Mouse (Mus musculus): Measurements from ENCODE around the gene Rab8b. TPM values are rescaled to one million over a fixed set of nuclear protein-coding genes. Genes with fewer than 3 reads are reported as not detected.
A peak's percentile ranks its signal among the peaks of the same experiment; 100 is the strongest.

Rab8b gene
- polyA plus RNA-seq, 1 experiment from 2014 or later, result 30.6 TPM

DNA sequence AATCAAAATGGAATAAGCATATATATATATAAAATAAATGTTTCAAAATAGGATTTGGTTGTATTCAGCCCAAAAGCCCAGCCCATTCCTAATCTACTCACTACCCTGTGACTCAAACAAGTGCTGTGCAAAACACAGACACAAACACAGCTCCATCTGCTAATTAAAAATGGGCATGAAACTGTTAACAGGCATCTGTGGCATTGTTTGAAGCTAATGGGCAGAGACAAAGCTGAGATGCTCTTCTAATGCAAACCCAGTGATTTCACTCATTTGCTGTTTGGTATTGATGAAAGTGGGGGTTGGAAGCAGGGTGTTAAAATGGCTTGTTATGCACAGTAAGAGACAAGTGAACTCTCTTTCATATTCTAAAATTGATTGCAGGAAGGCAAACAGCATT lies 7.2 kb downstream of the Rab8b start:
- no peak for ATAC-seq (ENCODE audit: low read depth)
- H3K4me3 ChIP-seq (ENCODE audit: low read depth, low read length), result peak overlapping the region; percentile 48
- H3K4me2 ChIP-seq (ENCODE audit: low read depth, low read length), result peak overlapping the region; percentile 58
- H3K27ac ChIP-seq (ENCODE audit: low read length), result peak overlapping the region; percentile 68
- H3K9me3 ChIP-seq (replicated peaks; ENCODE audit: control insufficient read depth, low read length), result no peaks in the 10 kb centered on the region
- H3K27me3 ChIP-seq (ENCODE audit: control insufficient read depth, insufficient read depth, low read depth, low read length), result no peaks in the 10 kb centered on the region
- peaks cover 81% of the 10 kb centered on the region for H3K4me1 ChIP-seq (ENCODE audit: control insufficient read depth, low read depth, low read length)
- H3K9ac ChIP-seq (ENCODE audit: low read depth, low read length), result peak overlapping the region; percentile 36
- peaks cover 3% of the 10 kb centered on the region; the same call in 1 of the 2 replicates for H3K36me3 ChIP-seq (ENCODE audit: control insufficient read depth, insufficient read depth)

DNA sequence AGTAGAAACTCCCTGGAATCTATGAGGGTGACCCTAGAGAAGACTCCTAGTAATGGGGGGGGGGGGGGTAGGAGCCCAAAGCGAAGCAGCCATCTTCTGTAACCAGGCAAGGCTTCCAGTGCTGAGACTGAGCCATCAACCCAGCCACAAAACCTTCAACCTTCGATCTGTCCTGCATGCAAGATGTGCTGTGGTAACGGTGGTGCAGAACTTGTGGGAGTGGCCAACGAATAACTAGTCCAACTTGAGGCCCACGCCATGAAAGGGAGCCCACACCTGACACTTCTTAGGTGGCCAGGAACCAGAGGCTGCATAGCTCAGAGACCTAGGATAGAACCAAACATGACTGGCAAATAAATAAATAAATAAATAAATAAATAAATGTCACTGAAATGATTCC lies 8.8 kb downstream of the Rab8b start:
- 43% methylated on average over 5 of the region's 5 CpGs for WGBS (ENCODE audit: insufficient replicate concordance)
- H3K4me3 ChIP-seq (ENCODE audit: low read depth, low read length), result no peak overlapping the region
- H3K4me1 ChIP-seq (ENCODE audit: control insufficient read depth, low read depth, low read length), result peaks cover 72% of the 10 kb centered on the region
- no peak overlapping the region for H3K9ac ChIP-seq (ENCODE audit: low read depth, low read length)
- H3K27ac ChIP-seq (ENCODE audit: low read length), result 0 out of 2 replicates have a peak overlapping the region, but pooled peaks have one; percentile 21
- H3K27me3 ChIP-seq (ENCODE audit: control insufficient read depth, insufficient read depth, low read depth, low read length), result no peaks in the 10 kb centered on the region
- H3K36me3 ChIP-seq (ENCODE audit: control insufficient read depth, insufficient read depth), result peaks cover 3% of the 10 kb centered on the region; the same call in 1 of the 2 replicates
- no peak overlapping the region for H3K4me2 ChIP-seq (ENCODE audit: low read depth, low read length)
- ATAC-seq (ENCODE audit: low read depth), result no peak
- no peaks in the 10 kb centered on the region for H3K9me3 ChIP-seq (replicated peaks; ENCODE audit: control insufficient read depth, low read length)

- Histone ChIP-seq H3K4me1 (ENCODE audit: control insufficient read depth, low read depth, low read length) (peaks cover 65% of the 10 kb centered on the region), H3K9me3 (replicated peaks; ENCODE audit: control insufficient read depth, low read length) (no peaks in the 10 kb centered on the region), H3K4me2 (ENCODE audit: low read depth, low read length) (0 out of 2 replicates have a peak overlapping the region, but pooled peaks have one; percentile 9), H3K4me3 (ENCODE audit: low read depth, low read length) (no peak overlapping the region), H3K9ac (ENCODE audit: low read depth, low read length) (no peak overlapping the region), H3K27me3 (ENCODE audit: control insufficient read depth, insufficient read depth, low read depth, low read length) (no peaks in the 10 kb centered on the region), H3K27ac (ENCODE audit: low read length) (no peak overlapping the region), H3K36me3 (ENCODE audit: control insufficient read depth, insufficient read depth) (peaks cover 3% of the 10 kb centered on the region; the same call in 1 of the 2 replicates)
- 38% methylated on average over 7 of the region's 7 CpGs for WGBS (ENCODE audit: insufficient replicate concordance)
- ATAC-seq (ENCODE audit: low read depth), result no peak
Measured at GRCm38 (mm10) chr9:66909922-66910321, 9.6 kb downstream of the Rab8b start.

GRCm38 (mm10) chr9:66907746-66908397 lies 11.6 kb downstream of the Rab8b start:
- Histone ChIP-seq H3K9me3 (replicated peaks; ENCODE audit: control insufficient read depth, low read length) (no peaks in the 10 kb centered on the region), H3K27ac (ENCODE audit: low read length) (no peak overlapping the region; the same call in 1 of the 2 replicates), H3K4me1 (ENCODE audit: control insufficient read depth, low read depth, low read length) (peaks cover 48% of the 10 kb centered on the region), H3K36me3 (ENCODE audit: control insufficient read depth, insufficient read depth) (peaks cover 3% of the 10 kb centered on the region; the same call in 1 of the 2 replicates), H3K4me2 (ENCODE audit: low read depth, low read length) (no peak overlapping the region; the same call in 1 of the 2 replicates), H3K4me3 (ENCODE audit: low read depth, low read length) (no peak overlapping the region), H3K9ac (ENCODE audit: low read depth, low read length) (no peak overlapping the region), H3K27me3 (ENCODE audit: control insufficient read depth, insufficient read depth, low read depth, low read length) (no peaks in the 10 kb centered on the region)
- WGBS (ENCODE audit: insufficient replicate concordance), result 65% methylated on average over 5 of the region's 5 CpGs
- no peak for ATAC-seq (ENCODE audit: low read depth)

DNA sequence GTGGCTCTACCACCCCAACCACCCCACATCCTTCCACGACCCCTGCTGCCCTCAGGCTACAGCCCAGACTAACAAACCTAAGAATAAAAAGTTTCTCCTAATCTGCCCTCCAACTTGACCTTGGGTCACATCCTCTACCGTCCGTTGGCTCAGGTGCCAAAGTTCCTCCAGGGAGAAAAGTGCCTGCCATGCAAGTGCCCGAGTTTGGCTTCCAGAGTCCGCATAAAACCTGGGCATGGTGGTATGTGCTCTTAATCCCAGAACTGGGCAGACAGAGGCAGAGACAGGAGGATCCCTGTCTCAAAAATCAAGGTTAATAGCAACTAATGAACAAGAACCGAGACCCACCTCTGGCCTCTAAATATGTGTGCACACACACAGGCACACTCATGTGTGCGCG lies 12.4 kb downstream of the Rab8b start:
- Histone ChIP-seq H3K27ac (ENCODE audit: low read length) (no peak overlapping the region), H3K9me3 (replicated peaks; ENCODE audit: control insufficient read depth, low read length) (no peaks in the 10 kb centered on the region), H3K4me2 (ENCODE audit: low read depth, low read length) (no peak overlapping the region), H3K4me3 (ENCODE audit: low read depth, low read length) (no peak overlapping the region), H3K36me3 (ENCODE audit: control insufficient read depth, insufficient read depth) (no peaks in the 10 kb centered on the region; the same call in 1 of the 2 replicates), H3K9ac (ENCODE audit: low read depth, low read length) (no peak overlapping the region), H3K27me3 (ENCODE audit: control insufficient read depth, insufficient read depth, low read depth, low read length) (no peaks in the 10 kb centered on the region), H3K4me1 (ENCODE audit: control insufficient read depth, low read depth, low read length) (peaks cover 40% of the 10 kb centered on the region)
- 86% methylated on average over 8 of the region's 8 CpGs for WGBS (ENCODE audit: insufficient replicate concordance)
- no peak for ATAC-seq (ENCODE audit: low read depth)

GRCm38 (mm10) chr9:66905990-66906389 lies 13.5 kb downstream of the Rab8b start:
- Histone ChIP-seq H3K27ac (ENCODE audit: low read length) (no peak overlapping the region), H3K27me3 (ENCODE audit: control insufficient read depth, insufficient read depth, low read depth, low read length) (no peaks in the 10 kb centered on the region), H3K4me2 (ENCODE audit: low read depth, low read length) (no peak overlapping the region), H3K9ac (ENCODE audit: low read depth, low read length) (no peak overlapping the region), H3K4me3 (ENCODE audit: low read depth, low read length) (no peak overlapping the region), H3K36me3 (ENCODE audit: control insufficient read depth, insufficient read depth) (no peaks in the 10 kb centered on the region; the same call in 1 of the 2 replicates), H3K4me1 (ENCODE audit: control insufficient read depth, low read depth, low read length) (peaks cover 31% of the 10 kb centered on the region), H3K9me3 (replicated peaks; ENCODE audit: control insufficient read depth, low read length) (no peaks in the 10 kb centered on the region)
- no peak for ATAC-seq (ENCODE audit: low read depth)
- WGBS (ENCODE audit: insufficient replicate concordance), result 83% methylated on average over 9 of the region's 9 CpGs

DNA sequence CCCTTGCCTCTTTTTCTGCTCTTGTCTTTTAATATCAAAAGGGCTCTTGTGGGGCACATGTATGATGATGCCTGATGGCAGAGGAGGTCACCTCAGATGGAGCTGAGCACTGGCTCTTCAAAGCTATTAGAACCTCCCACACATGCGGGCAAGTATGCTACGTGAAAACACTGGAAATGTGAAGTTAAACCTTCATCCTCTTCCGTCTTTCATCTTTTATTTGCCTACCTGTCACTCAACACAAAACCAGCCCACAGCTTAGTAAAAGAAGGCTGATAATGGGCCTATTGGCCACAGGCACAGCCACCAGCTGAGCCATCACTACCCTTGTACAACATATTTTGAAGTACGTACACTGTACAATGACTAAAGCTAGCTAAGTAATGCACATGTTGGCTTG lies 20.0 kb downstream of the Rab8b start:
- no peak for ATAC-seq (ENCODE audit: low read depth)
- Histone ChIP-seq H3K4me2 (ENCODE audit: low read depth, low read length) (peak overlapping the region; percentile 11; the same call in 1 of the 2 replicates), H3K9ac (ENCODE audit: low read depth, low read length) (no peak overlapping the region), H3K36me3 (ENCODE audit: control insufficient read depth, insufficient read depth) (no peaks in the 10 kb centered on the region; the same call in 1 of the 2 replicates), H3K9me3 (replicated peaks; ENCODE audit: control insufficient read depth, low read length) (no peaks in the 10 kb centered on the region), H3K4me1 (ENCODE audit: control insufficient read depth, low read depth, low read length) (peaks cover 51% of the 10 kb centered on the region), H3K27ac (ENCODE audit: low read length) (peak overlapping the region; percentile 59), H3K4me3 (ENCODE audit: low read depth, low read length) (no peak overlapping the region), H3K27me3 (ENCODE audit: control insufficient read depth, insufficient read depth, low read depth, low read length) (no peaks in the 10 kb centered on the region)
- 74% methylated on average over 4 of the region's 4 CpGs for WGBS (ENCODE audit: insufficient replicate concordance)

DNA sequence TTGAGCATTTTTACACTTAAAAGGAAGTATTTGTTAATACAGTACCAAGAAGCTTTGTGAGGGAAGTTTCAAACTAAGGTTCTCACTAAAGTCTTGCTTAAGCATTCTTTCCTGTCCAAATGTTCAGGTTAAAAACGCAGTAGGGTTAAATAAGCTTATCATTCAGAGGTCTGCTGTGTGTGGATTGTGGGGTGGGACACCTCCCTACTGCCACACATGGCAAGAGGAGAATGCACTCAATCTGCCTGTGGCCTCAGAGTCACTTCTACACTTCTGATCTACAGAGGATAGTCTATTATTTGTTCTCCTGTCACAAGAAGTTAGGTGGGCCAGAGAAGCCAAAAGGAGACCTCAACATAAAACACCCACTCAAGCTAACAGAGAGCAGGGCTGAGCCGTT lies 20.4 kb downstream of the Rab8b start:
- Histone ChIP-seq H3K36me3 (ENCODE audit: control insufficient read depth, insufficient read depth) (no peaks in the 10 kb centered on the region; the same call in 1 of the 2 replicates), H3K4me1 (ENCODE audit: control insufficient read depth, low read depth, low read length) (peaks cover 54% of the 10 kb centered on the region), H3K27ac (ENCODE audit: low read length) (peak overlapping the region; percentile 59), H3K27me3 (ENCODE audit: control insufficient read depth, insufficient read depth, low read depth, low read length) (no peaks in the 10 kb centered on the region), H3K9ac (ENCODE audit: low read depth, low read length) (peak overlapping the region; percentile 25; the same call in 1 of the 2 replicates), H3K4me3 (ENCODE audit: low read depth, low read length) (no peak overlapping the region), H3K4me2 (ENCODE audit: low read depth, low read length) (peak overlapping the region; percentile 11; the same call in 1 of the 2 replicates), H3K9me3 (replicated peaks; ENCODE audit: control insufficient read depth, low read length) (no peaks in the 10 kb centered on the region)
- ATAC-seq (ENCODE audit: low read depth), result peak; percentile 48; the same call in 1 of the 2 replicates
- WGBS (ENCODE audit: insufficient replicate concordance), result 32% methylated on average over 2 of the region's 2 CpGs

- no peak overlapping the region for H3K4me2 ChIP-seq (ENCODE audit: low read depth, low read length)
- H3K4me1 ChIP-seq (ENCODE audit: control insufficient read depth, low read depth, low read length), result peaks cover 57% of the 10 kb centered on the region
- no peaks in the 10 kb centered on the region for H3K9me3 ChIP-seq (replicated peaks; ENCODE audit: control insufficient read depth, low read length)
- no peaks in the 10 kb centered on the region for H3K27me3 ChIP-seq (ENCODE audit: control insufficient read depth, insufficient read depth, low read depth, low read length)
- H3K9ac ChIP-seq (ENCODE audit: low read depth, low read length), result no peak overlapping the region
- 44% methylated on average over 5 of the region's 6 CpGs for WGBS (ENCODE audit: insufficient replicate concordance)
- no peak overlapping the region for H3K4me3 ChIP-seq (ENCODE audit: low read depth, low read length)
- peak overlapping the region; percentile 66 for H3K27ac ChIP-seq (ENCODE audit: low read length)
- ATAC-seq (ENCODE audit: low read depth), result no peak
- H3K36me3 ChIP-seq (ENCODE audit: control insufficient read depth, insufficient read depth), result no peaks in the 10 kb centered on the region; the same call in 1 of the 2 replicates
Measured at GRCm38 (mm10) chr9:66897851-66898250, 21.6 kb downstream of the Rab8b start.

All from liver, embryonic 16.5 days (tissue).